Mouse (Mus musculus) olfactory bulb, adult 2 months (tissue): Measurements from ENCODE around the gene Sqstm1. TPM values are rescaled to one million over a fixed set of nuclear protein-coding genes. Genes with fewer than 3 reads are reported as not detected.

Experiments used
- H3K27ac ChIP-seq: fragments of 200-500 bp; 2 replicates; pipeline ENCODE4 v1.5.1; 2012; ENCODE audit warnings: low read depth, low read length; ENCODE audit not compliant: insufficient read depth
- H3K4me1 ChIP-seq: fragments of 200-500 bp; 2 replicates; pipeline ENCODE4 v1.6.1; 2012; ENCODE audit warnings: low read length; ENCODE audit not compliant: control insufficient read depth, insufficient read depth
- H3K4me3 ChIP-seq: fragments of 200-500 bp; 2 replicates; pipeline ENCODE4 v1.5.1; 2012; ENCODE audit warnings: mild to moderate bottlenecking, low read depth, low read length, moderate library complexity; ENCODE audit not compliant: insufficient read depth
- CTCF ChIP-seq: fragments of 200-500 bp; IDR thresholded peaks from 2 replicates; pipeline ENCODE4 v1.5.1; 2012; ENCODE audit warnings: low read depth, mild to moderate bottlenecking, low read length, moderate library complexity; ENCODE audit not compliant: insufficient read depth
- POLR2A ChIP-seq: fragments of 200-500 bp; IDR thresholded peaks from 2 replicates; pipeline ENCODE4 v1.6.1; 2012; ENCODE audit warnings: mild to moderate bottlenecking, low read depth, low read length, moderate library complexity; ENCODE audit not compliant: insufficient read depth
- WGBS: fragments of 180-500 bp; shearing (Covaris S2); methylation state at CpG from one replicate; pipeline ENCODE4 v1.1.7; 2018; 5-methylcytosine and 5-hydroxymethylcytosine counted together
- polyA plus RNA-seq: library from polyadenylated mRNA; stranded (reverse); fragments of >200 nt; gene quantifications from 2 replicates; pipeline ENCODE4 v1.2.4, GENCODE M21; 2012; ENCODE audit warnings: low replicate concordance; ENCODE audit not compliant: missing spikeins, insufficient read depth, insufficient read length

The Sqstm1 gene
- polyA plus RNA-seq, 1 experiment = not detected

DNA sequence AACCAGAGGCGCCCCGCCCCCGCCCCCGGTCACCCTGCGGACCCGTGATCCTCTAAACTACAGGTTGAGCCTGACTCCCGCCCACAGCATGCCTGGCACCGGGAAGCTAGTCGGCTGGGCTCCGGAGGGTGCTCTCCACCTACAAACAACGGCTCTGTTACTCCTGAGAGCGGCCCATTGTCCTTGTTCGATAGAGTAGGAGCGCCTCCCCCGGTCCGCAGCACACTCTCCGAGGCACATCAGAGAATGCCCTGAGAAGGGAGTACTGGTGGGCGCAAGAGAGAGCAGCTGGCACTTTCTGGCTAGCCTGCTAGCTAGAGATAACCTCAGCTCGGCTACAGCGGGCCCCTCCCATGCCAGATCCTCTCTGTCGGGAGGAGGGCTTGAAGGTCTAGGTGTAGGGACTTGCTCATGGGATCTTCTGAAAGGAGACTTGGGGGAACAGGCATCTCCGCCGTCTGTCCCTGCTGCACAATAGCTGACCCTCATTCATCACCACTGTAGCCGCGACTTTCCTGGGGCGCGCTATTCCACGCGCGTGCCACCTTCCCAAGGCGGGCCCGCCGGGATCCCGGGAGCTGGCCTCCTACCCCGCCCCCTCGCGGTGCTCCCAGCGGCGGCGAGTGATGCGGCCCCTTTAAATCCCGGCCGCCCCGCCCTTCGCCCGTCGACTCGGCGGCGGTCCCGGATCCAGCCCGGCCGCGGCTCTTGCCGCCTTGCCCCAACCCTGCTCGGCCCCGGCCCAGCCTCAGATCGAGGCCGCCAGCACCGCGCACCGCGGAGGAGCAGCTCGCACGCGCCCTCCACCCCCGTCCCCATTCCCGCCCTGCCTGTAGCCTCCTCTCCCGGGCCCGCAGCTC, 14.3 kb upstream of the Sqstm1 start:
- H3K4me3 ChIP-seq = peak overlapping the region; percentile 91
- WGBS = under 1% methylated on average over 62 of the region's 70 CpGs
- H3K27ac ChIP-seq = peak overlapping the region; percentile 15; the same call in 1 of the 2 replicates
- TF ChIP-seq POLR2A (peak; percentile 38; the same call in 1 of the 2 replicates), CTCF (no peak; the same call in 1 of the 2 replicates)
- peaks cover 37% of the 10 kb centered on the region for H3K4me1 ChIP-seq

DNA sequence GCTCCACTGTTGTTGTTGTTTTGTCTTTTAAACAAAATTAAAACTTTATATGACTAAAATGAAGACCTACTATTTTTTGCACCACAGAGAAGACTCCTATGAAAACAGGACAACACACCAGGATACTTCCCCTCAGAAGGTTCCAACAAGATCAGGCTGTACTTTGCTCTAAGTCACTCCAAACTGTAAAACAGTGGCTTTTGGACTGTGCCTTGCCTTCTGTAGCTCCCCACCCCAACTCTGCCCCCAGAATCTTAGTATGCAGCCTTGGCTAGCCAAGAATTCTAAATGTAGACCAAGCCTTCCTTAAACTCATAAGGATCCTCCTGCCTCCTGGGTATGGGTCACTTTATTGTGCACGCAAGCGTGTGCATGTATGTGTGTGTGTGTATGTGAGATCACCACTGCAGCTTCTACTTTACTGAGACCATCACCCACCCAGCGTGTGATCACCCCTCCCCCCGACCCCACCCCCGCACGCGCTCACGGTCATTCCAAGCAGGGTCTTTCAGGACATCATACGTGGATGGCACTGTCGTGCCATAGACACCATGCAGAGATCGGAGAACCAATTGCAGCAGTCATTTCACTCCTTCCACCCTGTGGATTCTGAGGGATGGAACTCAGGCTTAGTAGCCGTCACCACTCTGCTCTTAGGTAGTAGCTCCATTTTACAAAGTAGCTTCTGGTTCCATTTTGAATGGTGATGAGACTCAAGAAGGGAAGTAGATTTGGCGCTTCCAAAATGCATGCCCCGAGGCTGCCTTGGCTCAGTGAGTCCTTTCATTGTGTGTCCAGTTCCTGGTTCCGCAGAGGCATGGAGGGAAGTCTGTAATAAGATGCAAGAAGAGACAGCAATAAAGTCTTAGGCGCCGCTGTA, 13.4 kb upstream of the Sqstm1 start:
- Histone ChIP-seq H3K4me3 (peak overlapping the region; percentile 91), H3K4me1 (peaks cover 30% of the 10 kb centered on the region), H3K27ac (no peak overlapping the region)
- 7% methylated on average over 17 of the region's 17 CpGs for WGBS
- TF ChIP-seq CTCF (no peak), POLR2A (no peak)

DNA sequence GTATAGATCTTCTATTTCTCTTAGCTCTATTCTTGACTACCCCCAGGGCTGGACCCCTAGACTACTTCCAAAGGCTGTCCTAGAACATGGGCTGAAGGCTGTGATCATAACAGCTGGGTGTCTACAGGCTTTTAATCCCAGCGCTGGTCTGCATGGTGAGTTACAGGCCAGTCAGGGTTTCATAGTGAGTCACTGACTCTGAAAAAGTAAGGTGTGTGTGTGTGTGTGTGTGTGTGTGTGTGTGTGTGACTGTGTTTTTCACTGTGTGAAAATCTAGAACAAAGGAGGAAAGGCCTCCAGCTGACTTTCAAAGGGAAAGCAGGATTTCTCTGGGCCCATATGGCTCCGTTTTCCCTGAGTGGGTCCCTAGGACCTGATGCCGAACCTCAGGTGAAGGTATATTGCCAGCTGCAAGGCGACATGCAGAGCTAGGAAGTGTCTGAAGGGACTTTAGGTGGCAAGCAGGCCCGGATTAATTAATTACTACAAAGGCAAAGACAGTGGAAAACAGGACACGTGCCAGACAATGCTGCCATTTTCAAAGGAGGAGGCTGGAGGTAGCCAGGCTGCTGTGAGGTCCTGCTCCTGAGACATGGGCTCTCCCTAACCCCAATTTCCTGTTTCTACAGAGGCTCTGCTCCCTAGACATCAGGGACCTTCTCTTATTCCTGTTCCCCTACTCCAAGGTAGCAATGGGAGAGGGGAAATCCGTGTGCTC, 12.1 kb upstream of the Sqstm1 start:
- Histone ChIP-seq H3K4me1 (peaks cover 21% of the 10 kb centered on the region), H3K4me3 (no peak overlapping the region), H3K27ac (no peak overlapping the region)
- TF ChIP-seq CTCF (no peak), POLR2A (no peak)
- 62% methylated on average over 7 of the region's 7 CpGs for WGBS

DNA sequence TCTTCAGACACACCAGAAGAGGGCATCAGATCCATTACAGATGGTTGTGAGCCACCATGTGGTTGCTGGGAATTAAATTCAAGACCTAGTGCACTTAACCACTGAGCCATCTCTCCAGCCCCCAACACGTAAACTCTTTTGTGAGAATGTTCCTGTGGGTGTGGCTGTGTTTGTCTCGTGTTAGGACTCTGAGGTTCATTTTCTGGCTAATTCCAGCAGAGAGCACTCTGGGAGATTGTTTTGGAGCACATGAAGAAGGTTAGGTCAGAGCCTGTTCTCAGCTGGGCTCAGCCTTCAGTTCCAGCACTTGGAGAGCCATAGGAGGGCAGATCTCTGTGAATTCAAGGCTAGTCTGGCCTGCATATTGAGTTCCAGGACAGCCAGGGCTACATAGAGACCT, 9.2 kb upstream of the Sqstm1 start:
- Histone ChIP-seq H3K27ac (no peak overlapping the region), H3K4me3 (no peak overlapping the region), H3K4me1 (peaks cover 14% of the 10 kb centered on the region)
- TF ChIP-seq POLR2A = no peak
- TF ChIP-seq CTCF = no peak
- 55% methylated on average over 2 of the region's 2 CpGs for WGBS

DNA sequence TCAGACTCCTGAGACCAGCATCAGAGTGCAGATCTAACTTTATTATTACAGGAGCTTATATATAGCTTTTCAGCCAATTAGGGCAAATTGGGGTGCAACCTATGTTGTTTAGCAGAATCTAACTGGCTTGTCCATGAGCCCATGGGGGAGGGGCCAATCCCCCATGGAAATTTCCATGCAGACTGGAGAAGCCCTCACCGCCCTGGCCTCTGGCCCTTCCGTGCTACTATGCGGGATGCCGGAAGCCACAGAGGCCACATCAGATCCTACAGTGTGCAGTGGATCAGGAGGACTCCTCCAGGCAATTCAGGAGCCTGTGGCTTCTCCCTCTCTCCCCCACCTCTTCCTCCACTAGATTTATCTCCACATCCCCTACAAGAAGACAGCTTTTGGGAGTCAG, 7.2 kb upstream of the Sqstm1 start:
- Histone ChIP-seq H3K4me1 (peaks cover 14% of the 10 kb centered on the region), H3K27ac (no peak overlapping the region), H3K4me3 (no peak overlapping the region)
- WGBS = 65% methylated on average over 4 of the region's 4 CpGs
- TF ChIP-seq CTCF = no peak
- no peak for TF ChIP-seq POLR2A

DNA sequence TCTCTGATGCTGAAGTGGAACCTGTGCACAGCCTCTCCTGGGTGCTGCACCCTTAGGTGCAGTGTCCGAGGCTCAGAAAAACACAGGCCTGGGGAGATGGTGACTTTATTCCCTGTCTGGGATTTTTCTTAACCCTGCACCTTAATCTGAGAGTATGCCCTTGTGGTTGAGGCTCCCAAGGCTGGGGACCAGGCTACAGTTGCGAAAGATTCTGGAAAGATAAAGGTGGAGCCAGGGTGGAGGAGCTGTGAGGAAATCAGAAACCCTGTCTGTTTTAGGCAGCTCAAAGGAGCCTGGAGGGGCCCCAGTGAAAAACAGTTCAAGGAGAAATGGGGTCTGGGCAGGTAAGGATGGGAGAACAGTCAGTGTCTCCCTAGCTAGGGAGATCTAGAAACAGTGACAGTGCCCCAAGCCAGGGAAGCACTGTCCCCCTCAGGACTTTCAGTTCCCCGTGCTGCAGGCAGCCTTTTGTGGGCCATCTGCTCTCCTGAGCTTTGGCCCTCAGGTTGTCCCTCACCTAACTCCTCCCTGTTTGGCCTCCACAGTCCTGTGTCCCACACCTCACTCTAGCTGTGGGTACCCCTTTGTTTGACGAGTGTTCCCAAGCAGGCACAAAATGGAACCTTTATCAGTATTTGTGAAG, 6.2 kb upstream of the Sqstm1 start:
- H3K4me1 ChIP-seq = peaks cover 14% of the 10 kb centered on the region
- H3K4me3 ChIP-seq = no peak overlapping the region
- TF ChIP-seq POLR2A = no peak
- TF ChIP-seq CTCF = no peak
- H3K27ac ChIP-seq = no peak overlapping the region
- WGBS = 85% methylated on average over 4 of the region's 4 CpGs

DNA sequence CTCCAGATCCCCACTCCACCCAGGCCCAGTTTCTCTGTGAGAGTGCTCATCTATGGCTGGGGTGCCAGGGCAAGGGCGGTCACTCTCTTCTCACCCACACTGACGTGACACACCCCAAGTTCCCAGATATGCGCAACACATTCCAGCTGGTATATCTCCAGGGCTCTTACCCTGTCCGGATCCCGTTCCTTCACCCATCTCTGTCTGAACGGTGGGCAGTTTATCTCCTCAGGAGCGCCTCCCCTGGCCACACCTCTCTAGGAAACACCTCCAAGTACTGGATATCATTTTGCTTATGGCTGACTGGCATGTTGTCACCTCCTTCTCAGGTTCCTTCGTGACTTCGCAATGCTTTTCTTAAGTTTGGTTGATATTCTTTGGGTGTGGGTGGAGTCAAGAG, 5.0 kb upstream of the Sqstm1 start:
- H3K4me3 ChIP-seq = no peak overlapping the region
- WGBS = 53% methylated on average over 9 of the region's 9 CpGs
- TF ChIP-seq CTCF = no peak
- no peak for TF ChIP-seq POLR2A
- H3K4me1 ChIP-seq = peaks cover 19% of the 10 kb centered on the region
- H3K27ac ChIP-seq = no peak overlapping the region

DNA sequence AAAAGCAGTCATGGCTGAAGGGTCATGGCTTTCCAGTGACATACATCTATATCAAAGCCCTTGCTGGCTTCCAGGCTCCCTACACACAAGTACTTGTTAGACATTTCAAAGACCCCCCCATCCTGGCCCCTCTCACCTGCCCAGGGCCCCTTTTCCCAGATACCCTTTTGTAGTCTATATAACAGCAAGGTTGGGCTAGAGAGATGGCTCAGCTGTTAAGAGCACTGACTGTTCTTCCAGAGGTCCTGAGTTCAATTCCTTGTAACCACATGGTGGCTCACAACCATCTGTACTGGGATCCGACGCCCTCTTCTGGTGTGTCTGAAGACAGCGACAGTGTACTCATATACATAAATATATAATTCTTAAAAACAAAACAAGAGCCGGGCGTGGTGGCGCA, 4.0 kb upstream of the Sqstm1 start:
- WGBS = 91% methylated on average over 6 of the region's 6 CpGs
- peaks cover 19% of the 10 kb centered on the region for H3K4me1 ChIP-seq
- no peak overlapping the region for H3K27ac ChIP-seq
- H3K4me3 ChIP-seq = no peak overlapping the region
- TF ChIP-seq CTCF = no peak
- TF ChIP-seq POLR2A = no peak
